Mouse (Mus musculus): Measurements from ENCODE around the gene Traip. TPM values are rescaled to one million over a fixed set of nuclear protein-coding genes. Genes with fewer than 3 reads are reported as not detected.

The Traip gene
- polyA plus RNA-seq, 1 experiment from 2014 or later = 30.7 TPM

DNA sequence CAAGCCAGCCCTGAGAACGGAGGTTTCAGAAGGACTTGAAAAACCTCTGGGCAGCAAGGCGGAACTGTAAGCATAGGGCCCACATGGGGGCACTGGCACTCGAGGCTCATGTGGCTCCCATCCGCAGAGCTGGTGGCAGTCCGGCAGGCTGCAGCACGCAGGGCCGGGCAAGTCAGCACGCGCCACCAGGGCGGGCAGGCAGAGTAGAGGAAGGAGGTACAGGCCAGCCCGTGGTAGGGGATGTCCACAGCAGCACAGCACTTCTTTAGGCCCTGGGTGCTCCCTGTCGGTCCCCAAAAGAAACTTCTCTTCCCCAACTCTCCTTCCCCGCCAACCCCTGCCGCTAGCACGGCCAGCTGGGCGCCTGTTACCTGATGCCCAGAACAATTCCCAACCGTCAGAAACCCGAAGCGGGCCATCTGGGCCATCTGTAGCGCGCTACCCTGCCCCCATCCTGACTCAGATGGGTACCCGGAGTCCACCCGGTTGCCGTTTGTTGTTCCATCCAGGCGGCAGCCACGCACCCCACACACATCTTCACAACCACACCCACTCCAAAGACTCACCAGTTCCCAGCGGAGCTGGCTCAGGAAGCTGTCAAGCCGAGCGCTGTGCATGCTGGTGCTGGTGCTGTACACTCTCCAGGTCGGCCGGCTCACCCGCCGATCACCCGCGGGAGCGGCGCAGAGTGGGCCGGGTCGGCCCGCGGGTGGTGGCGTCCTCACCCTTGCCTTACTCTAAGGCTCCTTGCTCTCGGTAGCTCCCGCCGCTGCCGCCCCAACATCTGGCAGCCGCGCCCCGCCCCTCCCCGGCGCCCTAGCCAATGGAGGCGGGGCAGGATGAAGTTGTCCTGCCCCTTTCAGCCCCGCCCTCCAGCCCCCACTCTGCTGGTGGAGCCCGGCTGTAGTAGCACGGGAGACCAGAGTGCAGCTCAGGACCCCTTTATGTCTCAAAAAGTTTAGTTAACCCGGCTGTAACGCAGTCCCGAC is 35.5 kb downstream of the Traip start, which contains the start of gene Inka1:
Gene Inka1, minus strand, starts transcription at position 749 of the 989 bp plus-strand sequence.
- no peaks in the 10 kb centered on the region for H3K27me3 ChIP-seq (ENCODE audit: insufficient read depth, low read length)
- peaks cover 15% of the 10 kb centered on the region; the same call in 1 of the 2 replicates for H3K36me3 ChIP-seq (ENCODE audit: insufficient read depth)
- H3K9ac ChIP-seq = peak within 1 kb of the TSS; percentile 74
- peaks cover 24% of the 10 kb centered on the region for H3K4me1 ChIP-seq (ENCODE audit: insufficient read depth)
- DNase-seq (peak; percentile 94), ATAC-seq (ENCODE audit: insufficient read depth) (peak; percentile 42)
- H3K9me3 ChIP-seq (ENCODE audit: low read depth, low read length) = no peaks in the 10 kb centered on the region
- TF ChIP-seq CTCF (IDR thresholded peaks at IDR 0.05; ENCODE audit: low read depth) = no peak; the same call in 1 of the 2 replicates
- peak within 1 kb of the TSS; percentile 93 for H3K4me2 ChIP-seq
- H3K4me3 ChIP-seq (ENCODE audit: low read depth, low read length) = peak within 1 kb of the TSS; percentile 54
- under 1% methylated on average over 58 of the region's 58 CpGs for WGBS
- H3K27ac ChIP-seq (ENCODE audit: low read depth) = peak within 1 kb of the TSS; percentile 100

DNA sequence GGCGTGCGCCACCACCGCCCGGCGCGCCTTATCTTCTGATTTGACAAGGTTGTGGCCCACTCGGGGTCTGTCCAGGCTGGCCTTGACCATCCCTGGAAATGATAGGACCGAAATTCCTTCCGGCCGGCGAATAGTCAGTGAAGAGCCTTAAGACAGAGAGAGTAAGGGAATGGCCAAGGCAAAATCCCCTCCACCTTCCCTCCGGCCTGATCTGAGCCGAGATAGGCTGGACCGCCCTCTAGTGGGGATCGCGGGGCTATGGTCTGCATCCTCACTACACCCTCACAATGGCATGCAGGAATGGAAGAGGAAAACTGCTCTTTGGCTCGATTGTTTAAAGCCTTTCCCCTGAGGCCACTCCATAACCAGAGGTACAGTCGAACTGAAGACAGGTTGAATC is 36.4 kb downstream of the Traip start:
- peaks cover 15% of the 10 kb centered on the region for H3K4me1 ChIP-seq (ENCODE audit: insufficient read depth)
- 5% methylated on average over 18 of the region's 18 CpGs for WGBS
- peak overlapping the region; percentile 54 for H3K4me3 ChIP-seq (ENCODE audit: low read depth, low read length)
- ATAC-seq (ENCODE audit: insufficient read depth) (peak; percentile 35; the same call in 1 of the 2 replicates), DNase-seq (peak; percentile 95)
- peaks cover 15% of the 10 kb centered on the region; the same call in 1 of the 2 replicates for H3K36me3 ChIP-seq (ENCODE audit: insufficient read depth)
- no peaks in the 10 kb centered on the region for H3K9me3 ChIP-seq (ENCODE audit: low read depth, low read length)
- peak overlapping the region; percentile 100 for H3K27ac ChIP-seq (ENCODE audit: low read depth)
- no peak overlapping the region for H3K9ac ChIP-seq
- TF ChIP-seq CTCF (IDR thresholded peaks at IDR 0.05; ENCODE audit: low read depth) = peak; percentile 97
- peak overlapping the region; percentile 93 for H3K4me2 ChIP-seq
- no peaks in the 10 kb centered on the region for H3K27me3 ChIP-seq (ENCODE audit: insufficient read depth, low read length)

DNA sequence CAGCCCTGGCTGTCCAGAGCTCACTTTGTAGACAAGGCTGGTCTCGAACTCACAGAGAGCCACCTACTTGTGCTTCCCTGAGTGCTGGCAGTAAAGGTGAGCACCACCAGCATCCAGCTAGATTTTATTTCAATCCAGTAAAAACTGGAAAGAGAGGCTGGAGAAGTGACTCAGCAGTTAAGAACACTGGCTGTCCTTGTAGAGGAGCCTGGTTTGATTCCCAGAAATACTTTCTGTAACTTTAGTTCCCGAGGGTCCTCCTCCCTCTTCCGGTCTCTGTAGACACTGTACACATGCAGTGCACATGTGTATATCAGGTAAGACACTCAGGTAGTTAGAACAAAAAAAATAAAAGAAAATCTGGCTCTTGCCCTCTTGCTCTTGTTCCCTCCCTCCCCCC is 38.0 kb downstream of the Traip start:
- ATAC-seq (ENCODE audit: insufficient read depth) (no peak), DNase-seq (no peak)
- H3K9me3 ChIP-seq (ENCODE audit: low read depth, low read length) = no peaks in the 10 kb centered on the region
- no peaks in the 10 kb centered on the region for H3K27me3 ChIP-seq (ENCODE audit: insufficient read depth, low read length)
- TF ChIP-seq CTCF (IDR thresholded peaks at IDR 0.05; ENCODE audit: low read depth) = no peak
- 70% methylated on average over 3 of the region's 3 CpGs for WGBS
- H3K4me2 ChIP-seq = no peak overlapping the region
- no peak overlapping the region for H3K27ac ChIP-seq (ENCODE audit: low read depth)
- H3K9ac ChIP-seq = no peak overlapping the region
- H3K4me3 ChIP-seq (ENCODE audit: low read depth, low read length) = no peak overlapping the region
- peaks cover 9% of the 10 kb centered on the region for H3K4me1 ChIP-seq (ENCODE audit: insufficient read depth)
- peaks cover 15% of the 10 kb centered on the region; the same call in 1 of the 2 replicates for H3K36me3 ChIP-seq (ENCODE audit: insufficient read depth)

DNA sequence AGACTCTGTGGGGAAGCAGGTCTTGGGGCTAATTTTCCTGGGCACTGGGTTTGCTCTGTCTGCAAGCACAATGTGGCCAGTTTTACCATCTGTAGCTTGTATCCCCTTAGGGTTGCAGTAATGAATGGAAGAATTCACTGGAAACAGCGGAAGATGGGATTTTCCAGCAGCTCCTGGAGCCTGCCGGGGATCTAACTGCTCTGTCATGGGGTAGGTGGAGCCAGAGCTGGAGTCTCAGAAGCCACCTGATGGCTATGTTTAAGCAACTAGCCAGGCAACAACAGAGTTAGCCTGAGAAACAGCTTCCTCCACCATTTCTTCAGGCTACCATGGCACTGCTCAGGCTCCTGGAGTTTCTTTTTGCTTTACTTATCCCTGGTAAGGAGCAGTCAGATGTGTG is 42.3 kb downstream of the Traip start, which contains the start of gene Cdhr4:
Gene Cdhr4, plus strand, starts transcription at position 301 of the 400 bp plus-strand sequence.
- H3K4me3 ChIP-seq (ENCODE audit: low read depth, low read length) = no peak within 1 kb of the TSS
- H3K9me3 ChIP-seq (ENCODE audit: low read depth, low read length) = no peaks in the 10 kb centered on the region
- no peak for TF ChIP-seq CTCF (IDR thresholded peaks at IDR 0.05; ENCODE audit: low read depth)
- 59% methylated on average over 2 of the region's 2 CpGs for WGBS
- no peak within 1 kb of the TSS for H3K27ac ChIP-seq (ENCODE audit: low read depth)
- no peaks in the 10 kb centered on the region for H3K27me3 ChIP-seq (ENCODE audit: insufficient read depth, low read length)
- DNase-seq (no peak), ATAC-seq (ENCODE audit: insufficient read depth) (no peak)
- H3K4me1 ChIP-seq (ENCODE audit: insufficient read depth) = no peaks in the 10 kb centered on the region
- no peak within 1 kb of the TSS for H3K9ac ChIP-seq
- H3K36me3 ChIP-seq (ENCODE audit: insufficient read depth) = no peaks in the 10 kb centered on the region
- no peak within 1 kb of the TSS for H3K4me2 ChIP-seq

DNA sequence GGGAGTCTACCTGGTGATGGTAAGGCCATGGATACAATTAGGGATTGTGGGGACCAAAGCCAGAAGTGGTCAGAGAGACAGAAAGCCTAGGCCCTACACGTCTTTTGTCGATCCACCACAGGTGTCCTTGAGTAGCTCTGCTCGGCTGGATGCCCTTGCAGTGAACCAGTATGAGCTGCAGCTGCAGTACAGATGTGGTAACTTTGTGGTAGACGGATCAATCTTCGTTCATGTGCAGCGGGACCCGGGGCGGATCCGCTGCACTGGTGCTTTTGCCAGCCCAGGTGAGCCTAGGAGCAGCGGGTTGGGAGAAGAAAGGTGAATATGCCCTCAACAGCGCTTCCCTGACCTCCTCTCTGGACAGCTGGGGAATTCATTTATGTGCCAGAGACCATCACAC is 43.1 kb downstream of the Traip start:
- Histone ChIP-seq H3K9ac (no peak overlapping the region), H3K27me3 (ENCODE audit: insufficient read depth, low read length) (no peaks in the 10 kb centered on the region), H3K9me3 (ENCODE audit: low read depth, low read length) (no peaks in the 10 kb centered on the region), H3K36me3 (ENCODE audit: insufficient read depth) (no peaks in the 10 kb centered on the region), H3K4me2 (no peak overlapping the region), H3K27ac (ENCODE audit: low read depth) (no peak overlapping the region), H3K4me1 (ENCODE audit: insufficient read depth) (no peaks in the 10 kb centered on the region), H3K4me3 (ENCODE audit: low read depth, low read length) (no peak overlapping the region)
- WGBS = 86% methylated on average over 11 of the region's 11 CpGs
- DNase-seq (no peak), ATAC-seq (ENCODE audit: insufficient read depth) (no peak)
- no peak for TF ChIP-seq CTCF (IDR thresholded peaks at IDR 0.05; ENCODE audit: low read depth)

DNA sequence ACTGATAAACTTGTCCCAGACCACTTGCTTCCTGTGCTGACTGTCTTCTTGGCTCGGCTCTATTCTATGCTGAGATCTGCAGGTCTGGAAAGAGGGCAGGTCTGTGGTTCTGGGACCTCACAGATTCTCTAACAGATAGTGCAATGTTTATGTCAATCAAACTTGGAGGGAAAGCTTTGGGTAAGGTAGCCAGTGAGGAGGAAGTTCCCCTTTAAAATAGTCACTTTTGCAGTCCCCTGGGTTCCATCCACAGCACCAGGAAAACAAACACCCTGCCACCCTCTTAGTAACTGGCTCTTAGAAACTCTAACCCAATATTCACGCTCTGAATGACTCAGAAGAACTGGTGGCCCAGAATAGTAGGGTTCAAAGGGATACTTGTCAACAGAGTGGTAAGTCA is 44.5 kb downstream of the Traip start:
- Histone ChIP-seq H3K27ac (ENCODE audit: low read depth) (no peak overlapping the region), H3K4me3 (ENCODE audit: low read depth, low read length) (no peak overlapping the region), H3K27me3 (ENCODE audit: insufficient read depth, low read length) (no peaks in the 10 kb centered on the region), H3K9me3 (ENCODE audit: low read depth, low read length) (no peaks in the 10 kb centered on the region), H3K9ac (no peak overlapping the region), H3K4me1 (ENCODE audit: insufficient read depth) (no peaks in the 10 kb centered on the region), H3K36me3 (ENCODE audit: insufficient read depth) (no peaks in the 10 kb centered on the region), H3K4me2 (no peak overlapping the region)
- DNase-seq = no peak
- 39% methylated on average over 2 of the region's 2 CpGs for WGBS
- no peak for ATAC-seq (ENCODE audit: insufficient read depth)
- no peak for TF ChIP-seq CTCF (IDR thresholded peaks at IDR 0.05; ENCODE audit: low read depth)

DNA sequence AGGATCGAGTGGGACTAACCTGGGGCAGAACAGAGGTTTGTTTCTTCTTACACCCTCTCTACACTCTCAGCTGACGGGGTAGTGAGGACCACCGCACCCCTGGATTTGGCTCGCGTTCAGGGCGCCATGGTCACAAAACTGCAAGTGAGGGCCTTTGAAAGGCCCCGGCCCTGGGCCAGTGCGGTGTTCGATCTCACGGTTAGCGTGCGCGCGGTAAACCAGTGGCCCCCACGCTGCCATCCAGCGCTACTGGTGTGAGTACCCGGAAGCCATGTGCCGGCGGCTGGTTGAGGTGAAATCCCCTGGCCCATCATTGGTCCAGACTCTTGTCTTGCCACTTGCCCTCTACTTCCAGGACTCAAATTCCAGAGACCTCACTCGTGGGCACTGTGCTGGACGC is 45.6 kb downstream of the Traip start:
- DNase-seq = no peak
- no peaks in the 10 kb centered on the region for H3K27me3 ChIP-seq (ENCODE audit: insufficient read depth, low read length)
- no peak for TF ChIP-seq CTCF (IDR thresholded peaks at IDR 0.05; ENCODE audit: low read depth)

More for the DNA sequence above, 45.6 kb downstream of the Traip start:
- no peak overlapping the region for H3K9ac ChIP-seq
- no peak for ATAC-seq (ENCODE audit: insufficient read depth)
- 92% methylated on average over 21 of the region's 21 CpGs for WGBS
- H3K27ac ChIP-seq (ENCODE audit: low read depth) = no peak overlapping the region
- H3K4me2 ChIP-seq = no peak overlapping the region
- no peak overlapping the region for H3K4me3 ChIP-seq (ENCODE audit: low read depth, low read length)
- no peaks in the 10 kb centered on the region for H3K9me3 ChIP-seq (ENCODE audit: low read depth, low read length)
- H3K36me3 ChIP-seq (ENCODE audit: insufficient read depth) = no peaks in the 10 kb centered on the region
- H3K4me1 ChIP-seq (ENCODE audit: insufficient read depth) = no peaks in the 10 kb centered on the region
